Mouse (Mus musculus) E14TG2a.4 (cell line): Measurements from ENCODE around the gene Lhpp.

ENCODE experiments used
- CTCF ChIP-seq: conservative IDR thresholded peaks from 2 replicates; pipeline ENCODE4 v1.5.1; 2014; ENCODE audit warnings: low read length
- POU5F1 ChIP-seq: IDR thresholded peaks from 2 replicates; pipeline ENCODE4 v1.6.1; 2014; ENCODE audit warnings: low read length, borderline replicate concordance

GRCm38 (mm10) chr7:132701412-132701811 lies 91.0 kb downstream of the Lhpp start:
- TF ChIP-seq CTCF: no peak
- no peak for TF ChIP-seq POU5F1
